Mouse (Mus musculus): ENCODE measurements around the gene Zranb1. TPM values are rescaled to one million over a fixed set of nuclear protein-coding genes. Genes with fewer than 3 reads are reported as not detected.
A peak's percentile ranks its signal among the peaks of the same experiment; 100 is the strongest.

Zranb1 gene
- polyA plus RNA-seq, 1 experiment from 2014 or later = 9.7 TPM

DNA sequence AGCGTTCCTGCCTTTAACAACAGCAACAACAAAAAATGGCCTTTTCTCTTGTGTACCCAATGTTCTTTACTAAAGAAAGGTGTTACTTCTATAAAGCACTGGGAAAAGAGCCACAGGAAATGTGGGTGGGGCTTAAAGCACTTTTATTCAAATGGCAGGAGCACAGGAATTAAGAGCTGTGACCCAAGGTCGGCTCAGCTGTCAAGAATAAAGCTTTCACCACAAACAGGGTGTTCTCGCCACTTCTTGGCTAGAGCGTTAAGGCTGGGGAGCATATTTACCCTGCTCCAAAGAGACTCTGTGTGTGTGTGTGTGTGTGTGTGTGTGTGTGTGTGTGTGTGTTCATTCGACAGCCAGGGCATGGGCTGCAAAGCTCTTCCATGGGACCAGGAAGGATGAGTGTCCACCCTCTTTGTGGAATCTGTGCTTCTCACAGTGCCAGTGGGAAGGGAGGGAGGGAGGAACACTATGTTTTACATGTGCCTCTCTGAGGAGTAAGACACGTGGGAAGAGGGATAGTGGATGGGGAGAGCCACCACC lies 88.6 kb downstream of the Zranb1 start:
- Histone ChIP-seq H3K27me3 (ENCODE audit: control insufficient read depth, insufficient read depth, low read length) (no peaks in the 10 kb centered on the region), H3K4me1 (ENCODE audit: control insufficient read depth, insufficient read depth, low read length) (peaks cover 47% of the 10 kb centered on the region), H3K9ac (ENCODE audit: low read depth, low read length) (no peak overlapping the region), H3K27ac (ENCODE audit: low read depth, low read length) (no peak overlapping the region), H3K4me2 (no peak overlapping the region), H3K36me3 (ENCODE audit: control insufficient read depth, insufficient read depth, low read length) (no peaks in the 10 kb centered on the region; the same call in 1 of the 2 replicates), H3K4me3 (ENCODE audit: low read depth, low read length) (no peak overlapping the region), H3K9me3 (replicated peaks; ENCODE audit: control insufficient read depth, low read length) (no peaks in the 10 kb centered on the region)
- WGBS (ENCODE audit: insufficient replicate concordance) = 50% methylated on average over 6 of the region's 6 CpGs
- no peak for ATAC-seq (replicated peaks; ENCODE audit: insufficient number of reproducible peaks, low FRiP score, low TSS enrichment)

DNA sequence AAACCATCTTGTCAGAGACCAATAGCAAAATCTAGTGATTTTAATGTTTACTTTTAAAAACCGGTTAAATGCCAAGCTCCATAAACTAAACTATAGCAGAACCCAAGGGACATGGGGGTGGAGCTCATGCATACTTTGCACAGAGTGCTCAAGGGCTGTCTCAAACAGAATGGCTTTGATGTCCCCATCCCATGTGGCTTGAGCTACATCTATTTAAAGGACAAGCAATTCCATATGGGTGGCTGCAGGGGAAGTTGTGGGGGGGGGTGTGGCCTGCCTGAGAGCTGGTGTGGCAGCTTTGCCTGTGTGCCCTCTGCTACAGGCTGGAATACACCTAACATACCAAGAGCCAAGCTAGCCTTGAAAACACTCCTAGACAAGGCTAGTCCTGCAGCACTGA lies 93.8 kb downstream of the Zranb1 start:
- WGBS (ENCODE audit: insufficient replicate concordance) = 85% methylated on average over 1 of the region's 1 CpGs
- Histone ChIP-seq H3K9me3 (replicated peaks; ENCODE audit: control insufficient read depth, low read length) (no peaks in the 10 kb centered on the region), H3K9ac (ENCODE audit: low read depth, low read length) (no peak overlapping the region), H3K4me2 (no peak overlapping the region), H3K4me3 (ENCODE audit: low read depth, low read length) (no peak overlapping the region), H3K27ac (ENCODE audit: low read depth, low read length) (no peak overlapping the region), H3K4me1 (ENCODE audit: control insufficient read depth, insufficient read depth, low read length) (peaks cover 54% of the 10 kb centered on the region), H3K27me3 (ENCODE audit: control insufficient read depth, insufficient read depth, low read length) (no peaks in the 10 kb centered on the region), H3K36me3 (ENCODE audit: control insufficient read depth, insufficient read depth, low read length) (no peaks in the 10 kb centered on the region; the same call in 1 of the 2 replicates)
- ATAC-seq (replicated peaks; ENCODE audit: insufficient number of reproducible peaks, low FRiP score, low TSS enrichment) = no peak

- peaks cover 39% of the 10 kb centered on the region for H3K4me1 ChIP-seq (ENCODE audit: control insufficient read depth, insufficient read depth, low read length)
- no peak overlapping the region for H3K4me3 ChIP-seq (ENCODE audit: low read depth, low read length)
- H3K4me2 ChIP-seq = no peak overlapping the region
- H3K27ac ChIP-seq (ENCODE audit: low read depth, low read length) = no peak overlapping the region
- no peaks in the 10 kb centered on the region for H3K9me3 ChIP-seq (replicated peaks; ENCODE audit: control insufficient read depth, low read length)
- H3K36me3 ChIP-seq (ENCODE audit: control insufficient read depth, insufficient read depth, low read length) = no peaks in the 10 kb centered on the region
- H3K9ac ChIP-seq (ENCODE audit: low read depth, low read length) = no peak overlapping the region
- 91% methylated on average over 4 of the region's 4 CpGs for WGBS (ENCODE audit: insufficient replicate concordance)
- no peak for ATAC-seq (replicated peaks; ENCODE audit: insufficient number of reproducible peaks, low FRiP score, low TSS enrichment)
- H3K27me3 ChIP-seq (ENCODE audit: control insufficient read depth, insufficient read depth, low read length) = no peaks in the 10 kb centered on the region
These were observed 97.0 kb downstream of the Zranb1 start for GRCm38 (mm10) chr7:133027930-133028329.

DNA sequence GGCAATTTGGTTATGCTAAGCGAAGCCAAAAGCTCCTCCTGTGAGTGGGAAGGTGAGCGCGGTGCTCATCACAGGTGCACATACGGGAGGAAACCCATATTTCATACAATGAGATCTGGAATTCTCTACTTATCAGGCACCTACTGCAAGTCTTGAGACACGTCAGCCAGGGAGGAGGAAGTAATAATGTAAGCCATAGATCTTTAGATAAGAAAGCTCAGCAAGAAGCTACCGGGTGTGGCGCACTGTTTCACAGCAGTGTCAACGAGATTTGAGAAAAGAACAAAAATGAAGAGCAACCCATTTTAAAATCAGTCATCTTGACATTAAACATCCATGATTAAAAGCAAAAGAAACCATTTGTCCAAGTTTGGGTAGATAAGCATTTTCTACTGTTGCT lies 98.1 kb downstream of the Zranb1 start:
- Histone ChIP-seq H3K36me3 (ENCODE audit: control insufficient read depth, insufficient read depth, low read length) (no peaks in the 10 kb centered on the region), H3K27ac (ENCODE audit: low read depth, low read length) (no peak overlapping the region), H3K27me3 (ENCODE audit: control insufficient read depth, insufficient read depth, low read length) (no peaks in the 10 kb centered on the region), H3K4me1 (ENCODE audit: control insufficient read depth, insufficient read depth, low read length) (peaks cover 43% of the 10 kb centered on the region), H3K4me3 (ENCODE audit: low read depth, low read length) (no peak overlapping the region), H3K9me3 (replicated peaks; ENCODE audit: control insufficient read depth, low read length) (no peaks in the 10 kb centered on the region), H3K9ac (ENCODE audit: low read depth, low read length) (no peak overlapping the region), H3K4me2 (no peak overlapping the region)
- ATAC-seq (replicated peaks; ENCODE audit: insufficient number of reproducible peaks, low FRiP score, low TSS enrichment) = no peak
- 80% methylated on average over 8 of the region's 8 CpGs for WGBS (ENCODE audit: insufficient replicate concordance)

GRCm38 (mm10) chr7:133029496-133030047 lies 98.6 kb downstream of the Zranb1 start:
- Histone ChIP-seq H3K27ac (ENCODE audit: low read depth, low read length) (no peak overlapping the region), H3K4me1 (ENCODE audit: control insufficient read depth, insufficient read depth, low read length) (peaks cover 47% of the 10 kb centered on the region), H3K4me3 (ENCODE audit: low read depth, low read length) (no peak overlapping the region), H3K9ac (ENCODE audit: low read depth, low read length) (no peak overlapping the region), H3K27me3 (ENCODE audit: control insufficient read depth, insufficient read depth, low read length) (no peaks in the 10 kb centered on the region), H3K9me3 (replicated peaks; ENCODE audit: control insufficient read depth, low read length) (no peaks in the 10 kb centered on the region), H3K36me3 (ENCODE audit: control insufficient read depth, insufficient read depth, low read length) (no peaks in the 10 kb centered on the region), H3K4me2 (no peak overlapping the region)
- no peak for ATAC-seq (replicated peaks; ENCODE audit: insufficient number of reproducible peaks, low FRiP score, low TSS enrichment)
- WGBS (ENCODE audit: insufficient replicate concordance) = 61% methylated on average over 8 of the region's 8 CpGs

GRCm38 (mm10) chr7:133032589-133033203 lies 101.8 kb downstream of the Zranb1 start:
- WGBS (ENCODE audit: insufficient replicate concordance) = 46% methylated on average over 7 of the region's 9 CpGs
- no peak overlapping the region for H3K9ac ChIP-seq (ENCODE audit: low read depth, low read length)
- H3K27me3 ChIP-seq (ENCODE audit: control insufficient read depth, insufficient read depth, low read length) = no peaks in the 10 kb centered on the region
- H3K4me1 ChIP-seq (ENCODE audit: control insufficient read depth, insufficient read depth, low read length) = peaks cover 52% of the 10 kb centered on the region
- H3K27ac ChIP-seq (ENCODE audit: low read depth, low read length) = no peak overlapping the region
- H3K4me3 ChIP-seq (ENCODE audit: low read depth, low read length) = no peak overlapping the region
- H3K4me2 ChIP-seq = no peak overlapping the region
- no peak for ATAC-seq (replicated peaks; ENCODE audit: insufficient number of reproducible peaks, low FRiP score, low TSS enrichment)
- H3K36me3 ChIP-seq (ENCODE audit: control insufficient read depth, insufficient read depth, low read length) = no peaks in the 10 kb centered on the region
- H3K9me3 ChIP-seq (replicated peaks; ENCODE audit: control insufficient read depth, low read length) = no peaks in the 10 kb centered on the region

DNA sequence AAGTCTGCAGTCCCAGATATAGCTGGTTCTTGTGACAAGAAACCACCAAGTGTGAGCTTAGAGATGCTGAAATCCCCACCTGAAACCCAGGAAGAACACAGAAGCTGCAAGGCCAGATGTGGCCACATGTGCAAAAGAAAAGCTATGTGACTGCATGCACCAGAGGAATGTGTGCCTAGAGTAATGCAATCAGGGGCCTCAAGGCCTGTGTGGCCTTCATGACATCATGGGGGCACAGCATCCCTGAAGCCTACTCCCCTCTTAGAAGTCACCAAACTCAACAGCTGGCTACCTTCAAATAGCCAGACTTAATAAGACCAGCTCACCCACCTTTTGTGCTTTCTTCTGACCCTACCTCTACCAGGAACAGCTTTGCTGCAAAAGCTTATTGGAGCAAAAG lies 105.0 kb downstream of the Zranb1 start:
- Histone ChIP-seq H3K4me2 (peak overlapping the region; percentile 6; the same call in 1 of the 2 replicates), H3K9ac (ENCODE audit: low read depth, low read length) (peak overlapping the region; percentile 16; the same call in 1 of the 2 replicates), H3K4me1 (ENCODE audit: control insufficient read depth, insufficient read depth, low read length) (peaks cover 76% of the 10 kb centered on the region)

More for the DNA sequence above, 105.0 kb downstream of the Zranb1 start:
- Histone ChIP-seq H3K9me3 (replicated peaks; ENCODE audit: control insufficient read depth, low read length) (no peaks in the 10 kb centered on the region), H3K36me3 (ENCODE audit: control insufficient read depth, insufficient read depth, low read length) (no peaks in the 10 kb centered on the region), H3K4me3 (ENCODE audit: low read depth, low read length) (no peak overlapping the region), H3K27ac (ENCODE audit: low read depth, low read length) (peak overlapping the region; percentile 73), H3K27me3 (ENCODE audit: control insufficient read depth, insufficient read depth, low read length) (no peaks in the 10 kb centered on the region)
- no peak for ATAC-seq (replicated peaks; ENCODE audit: insufficient number of reproducible peaks, low FRiP score, low TSS enrichment)
